Mouse (Mus musculus): ENCODE measurements around the gene Gsk3b.
"Not testable (repeated sequence)": the region's sequence is repeated elsewhere in the genome, so short reads cannot be mapped to it uniquely, and the experiment has no call there.

DNA sequence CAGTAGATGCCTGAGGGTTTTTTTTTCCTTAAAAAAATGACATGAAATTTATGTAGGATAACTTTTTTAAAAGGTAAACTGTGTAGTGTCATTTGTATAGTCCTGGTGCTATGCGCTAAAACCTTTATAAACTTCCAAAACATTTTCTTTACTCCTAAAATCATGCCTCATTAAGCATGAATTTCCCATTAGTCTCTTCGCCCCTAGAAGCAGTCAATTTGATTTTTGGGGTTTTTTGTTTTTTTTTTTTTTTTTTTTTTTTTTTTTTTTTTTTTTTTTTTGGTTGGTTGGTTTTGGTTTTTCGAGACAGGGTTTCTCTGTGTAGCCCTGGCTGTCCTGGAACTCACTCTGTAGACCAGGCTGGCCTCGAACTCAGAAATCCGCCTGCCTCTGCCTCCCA, 133.7 kb downstream of the Gsk3b start:
- not testable (repeated sequence) for TF ChIP-seq CTCF, EP300 (IDR thresholded peaks at IDR 0.05)

Measured in lung, postnatal 0 days (tissue).